ENCODE assay signal across 13 mouse cellular contexts in the genomic region with DNA sequence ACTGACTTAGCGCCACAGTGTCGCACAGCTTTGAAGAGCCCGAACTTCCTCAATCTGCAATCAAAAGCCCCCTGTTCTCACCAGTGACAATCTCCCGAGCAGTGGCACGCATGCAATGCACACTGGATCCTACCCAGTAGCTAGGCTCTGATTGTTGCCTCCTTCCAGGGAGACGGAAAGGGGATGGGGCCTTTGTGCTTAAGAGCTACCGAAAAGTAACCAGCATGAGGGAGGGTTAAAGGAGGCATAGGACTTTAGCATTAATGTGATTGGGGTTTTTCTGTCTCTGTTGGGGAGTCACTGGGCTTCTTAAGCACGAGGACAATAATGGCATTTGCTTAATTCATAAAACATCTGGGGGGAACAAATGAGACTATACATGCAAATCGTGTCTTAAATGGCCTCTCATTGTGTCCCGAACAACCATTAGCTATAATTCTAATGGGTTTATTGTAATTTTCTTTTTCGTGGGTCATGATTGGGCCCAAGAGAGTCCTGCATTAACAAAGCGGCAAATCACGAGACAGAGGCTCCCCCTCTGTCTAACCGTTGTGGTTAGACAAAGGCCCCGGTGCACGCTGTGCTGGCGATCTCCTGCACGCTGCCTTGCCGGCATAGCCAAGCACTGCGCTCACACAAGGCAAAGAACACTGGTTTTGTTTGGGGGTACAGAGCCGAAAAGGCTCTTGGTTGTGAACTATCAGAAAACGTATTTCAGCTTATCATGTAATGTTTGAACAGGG.
A peak's percentile ranks its signal among the peaks of the same experiment; 100 is the strongest.
DNase-seq lines count a peak whose midpoint lies in the region; ATAC-seq and TF ChIP-seq lines count a peak whose summit lies in the region.
"Had no signal": no experiment of that assay in that cellular context is flagged by ENCODE, and none has a peak within 500 bp of the region (broad histone marks: within the 10 kb centered on the region; RNA-seq: fewer than 3 reads in every experiment).

No protein-coding gene starts in this region.

- no peak overlapping the region; the same call in 1 of the 2 replicates for H3K4me3 ChIP-seq in forebrain, embryonic 10.5 days
- H3K4me3 ChIP-seq in hindbrain, embryonic 14.5 days (replicated peaks; ENCODE audit: low read length): no peak overlapping the region
- no peak overlapping the region for H3K4me3 ChIP-seq in midbrain, postnatal 0 days (ENCODE audit: low read depth, low read length)
- H3K4me3 ChIP-seq: embryonic facial prominence, embryonic 13.5 days; left cerebral cortex, adult 2 months had no signal

- H3K36me3 ChIP-seq in forebrain, embryonic 10.5 days (replicated peaks): no peaks in the 10 kb centered on the region
- H3K36me3 ChIP-seq in hindbrain, embryonic 14.5 days (replicated peaks; ENCODE audit: control insufficient read depth, insufficient read depth): no peaks in the 10 kb centered on the region
- no peaks in the 10 kb centered on the region for H3K36me3 ChIP-seq in midbrain, postnatal 0 days (ENCODE audit: insufficient read depth, low read length)
- H3K36me3 ChIP-seq: embryonic facial prominence, embryonic 13.5 days had no signal

- peak overlapping the region; percentile 10; the same call in 1 of the 2 replicates for H3K4me2 ChIP-seq in hindbrain, embryonic 14.5 days (replicated peaks)
- H3K4me2 ChIP-seq in midbrain, postnatal 0 days (ENCODE audit: low read depth, low read length, poor library complexity, severe bottlenecking): no peak overlapping the region; the same call in 1 of the 2 replicates
- H3K4me2 ChIP-seq: embryonic facial prominence, embryonic 13.5 days had no signal

- H3K9me3 ChIP-seq in forebrain, embryonic 10.5 days: no peaks in the 10 kb centered on the region
- H3K9me3 ChIP-seq in hindbrain, embryonic 14.5 days (ENCODE audit: control insufficient read depth, low read length): no peaks in the 10 kb centered on the region
- H3K9me3 ChIP-seq in midbrain, postnatal 0 days (ENCODE audit: low read length): no peaks in the 10 kb centered on the region
- H3K9me3 ChIP-seq: embryonic facial prominence, embryonic 13.5 days had no signal

- peak overlapping the region; percentile 35; the same call in 1 of the 2 replicates for H3K9ac ChIP-seq in hindbrain, embryonic 14.5 days
- 0 out of 2 replicates have a peak overlapping the region, but pooled peaks have one; percentile 5 for H3K9ac ChIP-seq in midbrain, postnatal 0 days (replicated peaks; ENCODE audit: low read length, poor library complexity, severe bottlenecking)
- H3K9ac ChIP-seq: embryonic facial prominence, embryonic 13.5 days had no signal

- peak; percentile 32 for DNase-seq in R1 (ENCODE audit: low read depth, low spot score)
- peak; percentile 56 for DNase-seq in forebrain, embryonic 10.5 days (ENCODE audit: extremely low spot score, low spot score)
- DNase-seq in hindbrain, embryonic 14.5 days (ENCODE audit: low spot score): peak; percentile 69
- peak; percentile 42 for DNase-seq in midbrain, postnatal 0 days (ENCODE audit: low spot score)
- DNase-seq in thymus, postnatal 10 days (ENCODE audit: low spot score in 2 of 2): no peak
- no peak for DNase-seq in kidney, adult 9 months
- DNase-seq in spleen, adult 18-20 months: no peak
- DNase-seq: adrenal gland, adult 8-10 months; liver had no signal

- TF ChIP-seq CTCF in midbrain, postnatal 0 days (IDR thresholded peaks at IDR 0.05): no peak

- H3K27me3 ChIP-seq in forebrain, embryonic 10.5 days (ENCODE audit: poor library complexity, severe bottlenecking): peaks cover 52% of the 10 kb centered on the region
- no peaks in the 10 kb centered on the region for H3K27me3 ChIP-seq in hindbrain, embryonic 14.5 days (ENCODE audit: control insufficient read depth, insufficient read depth, low read length)
- no peaks in the 10 kb centered on the region for H3K27me3 ChIP-seq in midbrain, postnatal 0 days (ENCODE audit: insufficient read depth, low read length)
- H3K27me3 ChIP-seq: embryonic facial prominence, embryonic 13.5 days had no signal

- H3K4me1 ChIP-seq in forebrain, embryonic 10.5 days: peaks cover 28% of the 10 kb centered on the region
- H3K4me1 ChIP-seq in hindbrain, embryonic 14.5 days (replicated peaks; ENCODE audit: control insufficient read depth, insufficient read depth, low read length): peaks cover 31% of the 10 kb centered on the region
- H3K4me1 ChIP-seq in midbrain, postnatal 0 days (ENCODE audit: insufficient read depth, low read length): peaks cover 9% of the 10 kb centered on the region; the same call in 1 of the 2 replicates
- H3K4me1 ChIP-seq: embryonic facial prominence, embryonic 13.5 days had no signal

- peak; percentile 87 for ATAC-seq in hindbrain, embryonic 14.5 days (ENCODE audit: low FRiP score)
- no peak for ATAC-seq in midbrain, postnatal 0 days (ENCODE audit: low FRiP score)
- no peak for ATAC-seq in frontal cortex, adult (ENCODE audit: low TSS enrichment)
- ATAC-seq: lung, postnatal 0 days had no signal

- H3K27ac ChIP-seq in forebrain, embryonic 10.5 days: peak overlapping the region; percentile 80
- peak overlapping the region; percentile 91 for H3K27ac ChIP-seq in hindbrain, embryonic 14.5 days
- peak overlapping the region; percentile 34; the same call in 1 of the 2 replicates for H3K27ac ChIP-seq in midbrain, postnatal 0 days (ENCODE audit: low read depth, low read length)
- H3K27ac ChIP-seq: embryonic facial prominence, embryonic 13.5 days; left cerebral cortex, adult 2 months had no signal

- WGBS in forebrain, embryonic 10.5 days: 49% methylated on average over 22 of the region's 22 CpGs
- WGBS in hindbrain, embryonic 14.5 days: 21% methylated on average over 22 of the region's 22 CpGs
- 22% methylated on average over 22 of the region's 22 CpGs for WGBS in midbrain, postnatal 0 days

Comparison
In these comparisons a context has a peak if more than half of its experiments do, and no peak if none do; other contexts are left out.
1. DNase-seq: peak in R1 (single experiment), forebrain, embryonic 10.5 days (single experiment), hindbrain, embryonic 14.5 days (single experiment) and midbrain, postnatal 0 days (single experiment); none in thymus, postnatal 10 days (0 of 2), kidney, adult 9 months (single experiment) and spleen, adult 18-20 months (0 of 2).
2. H3K27ac ChIP-seq: peak in every context shown above with its lines; median percentile 91 in hindbrain, embryonic 14.5 days; 80 in forebrain, embryonic 10.5 days; 34 in midbrain, postnatal 0 days.